Mouse (Mus musculus): ENCODE measurements around the gene Fam189a1.

- TF ChIP-seq CTCF (IDR thresholded peaks at IDR 0.05; ENCODE audit: low read depth, low read length) (no peak), POLR2A (IDR thresholded peaks at IDR 0.05; ENCODE audit: borderline replicate concordance, low read depth, low read length) (no peak)
These were observed 74.2 kb downstream of the Fam189a1 start for GRCm38 (mm10) chr7:65081979-65082777.

Data from bone marrow macrophage, adult 2 months (primary cell).